Mouse (Mus musculus) limb, embryonic 14.5 days (tissue): ENCODE measurements around the gene Rsph6a. TPM values are rescaled to one million over a fixed set of nuclear protein-coding genes. Genes with fewer than 3 reads are reported as not detected.

Experiments
- ATAC-seq: fragments of 200-750 bp; cut with Nextera tagmentation; 2 replicates; pipeline ENCODE4 v1.8.0; 2017; ENCODE audit warnings: low read depth, moderate number of reproducible peaks, moderate TSS enrichment; ENCODE audit not compliant: low FRiP score
- DNase-seq: peaks from one replicate; pipeline ENCODE4 v3.0.0-alpha.2; 2015; ENCODE audit warnings: low spot score
- H3K27ac ChIP-seq: fragments of 300-500 bp; sonication (generic); replicated peaks from 2 replicates; pipeline ENCODE4 v1.5.1; 2014; ENCODE audit warnings: low read depth, mild to moderate bottlenecking, low read length, moderate library complexity, mixed read lengths
- H3K27me3 ChIP-seq: fragments of 300-500 bp; sonication (generic); 2 replicates; pipeline ENCODE4 v1.6.1; 2014; ENCODE audit warnings: low read length, mixed read lengths; ENCODE audit not compliant: control insufficient read depth, insufficient read depth
- H3K36me3 ChIP-seq: fragments of 300-500 bp; sonication (generic); 2 replicates; pipeline ENCODE4 v1.6.1; 2014; ENCODE audit warnings: mild to moderate bottlenecking, low read length, moderate library complexity, mixed read lengths; ENCODE audit not compliant: control insufficient read depth, insufficient read depth
- H3K4me1 ChIP-seq: fragments of 300-500 bp; sonication (generic); 2 replicates; pipeline ENCODE4 v1.6.1; 2014; ENCODE audit warnings: antibody characterized with exemption, low read length, mixed read lengths; ENCODE audit not compliant: control insufficient read depth, insufficient read depth
- H3K4me2 ChIP-seq: fragments of 300-500 bp; sonication (generic); replicated peaks from 2 replicates; pipeline ENCODE4 v1.6.1; 2014; ENCODE audit warnings: low read depth, mild to moderate bottlenecking, low read length, moderate library complexity; ENCODE audit not compliant: severe bottlenecking
- H3K4me3 ChIP-seq: fragments of 300-500 bp; sonication (generic); replicated peaks from 2 replicates; pipeline ENCODE4 v1.5.1; 2014; ENCODE audit warnings: low read length
- H3K9ac ChIP-seq: fragments of 300-500 bp; sonication (generic); 2 replicates; pipeline ENCODE4 v1.6.1; 2014; ENCODE audit warnings: mild to moderate bottlenecking, low read depth, low read length, moderate library complexity; ENCODE audit not compliant: severe bottlenecking
- H3K9me3 ChIP-seq: fragments of 300-500 bp; sonication (generic); 2 replicates; pipeline ENCODE4 v1.6.1; 2016; ENCODE audit warnings: low read length; ENCODE audit not compliant: control insufficient read depth
- POLR2A ChIP-seq: fragments of 200-500 bp; IDR thresholded peaks from 2 replicates; pipeline ENCODE4 v1.8.0; 2012; ENCODE audit warnings: inconsistent platforms, mild to moderate bottlenecking, moderate library complexity, borderline replicate concordance; ENCODE audit not compliant: insufficient read depth, insufficient read length; ENCODE audit errors: extremely low read depth
- WGBS: fragments of 180-500 bp; shearing (Covaris S2); extraction: QIAGEN DNeasy Blood & Tissue Kit; methylation state at CpG from one replicate; pipeline ENCODE4 v1.1.7; 2014; 5-methylcytosine and 5-hydroxymethylcytosine counted together
- polyA plus RNA-seq, 2 experiments: library from polyadenylated mRNA; depleted of rRNA in 1 of 2; stranded (reverse) in 1 of 2; unstranded in 1 of 2; fragments of >200 nt; fragmentation: Nextera tagmentation in 1 of 2; extraction: Ambion mirVana in 1 of 2; gene quantifications; 2 replicates each; pipeline versions ENCODE4 v1.2.1 to v1.2.3; 2012 to 2014

Gene Rsph6a
- polyA plus RNA-seq, 2 experiments, result 0.04 TPM; not detected in 1

DNA sequence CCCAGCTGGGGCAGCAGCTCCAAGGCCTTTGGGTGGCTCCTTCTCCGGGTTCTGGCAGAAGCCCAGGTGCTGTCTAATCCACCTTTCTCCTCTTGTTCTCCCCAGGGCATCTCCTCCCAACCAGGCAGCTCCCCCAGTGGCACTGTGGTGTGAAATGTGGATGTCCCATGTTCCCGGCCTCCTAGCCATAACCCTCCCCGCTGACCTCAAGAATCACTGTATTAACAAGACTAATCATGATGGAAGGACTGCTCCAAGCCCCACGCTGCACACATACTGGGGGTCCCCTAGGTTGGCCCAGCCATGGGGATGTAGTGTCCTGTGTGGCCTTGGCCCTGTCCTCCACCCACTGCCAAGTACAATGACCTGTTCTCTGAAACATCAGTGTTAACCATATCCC, 27.7 kb downstream of the Rsph6a start:
- H3K36me3 ChIP-seq, result peaks cover 61% of the 10 kb centered on the region
- WGBS, result 84% methylated on average over 4 of the region's 4 CpGs

GRCm38 (mm10) chr7:19083096-19083495, 28.6 kb downstream of the Rsph6a start:
- Histone ChIP-seq H3K36me3 (peaks cover 69% of the 10 kb centered on the region), H3K9me3 (no peaks in the 10 kb centered on the region), H3K27ac (0 out of 2 replicates have a peak overlapping the region, but pooled peaks have one; percentile 5), H3K27me3 (no peaks in the 10 kb centered on the region), H3K4me2 (peak overlapping the region; percentile 27), H3K9ac (peak overlapping the region; percentile 12; the same call in 1 of the 2 replicates), H3K4me1 (peaks cover 26% of the 10 kb centered on the region), H3K4me3 (no peak overlapping the region)
- no peak for TF ChIP-seq POLR2A
- no peak for DNase-seq
- no peak for ATAC-seq
- WGBS, result 55% methylated on average over 5 of the region's 6 CpGs

More for the DNA sequence above, 27.7 kb downstream of the Rsph6a start:
- Histone ChIP-seq H3K9ac (no peak overlapping the region), H3K9me3 (no peaks in the 10 kb centered on the region), H3K4me3 (no peak overlapping the region), H3K4me2 (no peak overlapping the region), H3K4me1 (peaks cover 32% of the 10 kb centered on the region), H3K27me3 (no peaks in the 10 kb centered on the region), H3K27ac (no peak overlapping the region)
- ATAC-seq (no peak), DNase-seq (no peak)
- TF ChIP-seq POLR2A, result no peak

DNA sequence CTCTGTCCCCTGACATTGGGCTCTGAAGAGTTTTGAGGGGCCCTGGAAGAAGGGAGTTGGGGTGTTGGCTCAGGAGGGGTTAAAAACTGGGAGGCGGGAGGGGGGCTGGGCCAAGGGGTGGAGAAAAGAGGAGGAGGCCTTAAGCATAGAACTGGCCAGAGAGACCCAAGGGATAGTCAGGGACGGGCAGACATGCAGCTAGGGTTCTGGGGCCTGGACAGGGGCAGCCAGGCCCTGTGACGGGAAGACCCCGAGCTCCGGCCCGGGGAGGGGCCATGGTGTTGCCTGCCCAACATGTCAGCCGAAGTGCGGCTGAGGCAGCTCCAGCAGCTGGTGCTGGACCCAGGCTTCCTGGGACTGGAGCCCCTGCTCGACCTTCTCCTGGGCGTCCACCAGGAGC, 29.2 kb downstream of the Rsph6a start, which contains the start of gene Dmpk:
Dmpk (plus strand) TSS at position 149 of the 400 bp plus-strand sequence.
- H3K9ac ChIP-seq, result peak within 1 kb of the TSS; percentile 34; the same call in 1 of the 2 replicates
- no peaks in the 10 kb centered on the region for H3K27me3 ChIP-seq
- H3K4me1 ChIP-seq, result peaks cover 26% of the 10 kb centered on the region
- TF ChIP-seq POLR2A, result no peak
- DNase-seq, result no peak
- peak; percentile 34 for ATAC-seq
- 52% methylated on average over 10 of the region's 10 CpGs for WGBS
- no peaks in the 10 kb centered on the region for H3K9me3 ChIP-seq
- peak within 1 kb of the TSS; percentile 19 for H3K4me3 ChIP-seq
- H3K4me2 ChIP-seq, result peak within 1 kb of the TSS; percentile 27
- H3K27ac ChIP-seq, result peak within 1 kb of the TSS; percentile 5; the same call in 1 of the 2 replicates
- H3K36me3 ChIP-seq, result peaks cover 64% of the 10 kb centered on the region

DNA sequence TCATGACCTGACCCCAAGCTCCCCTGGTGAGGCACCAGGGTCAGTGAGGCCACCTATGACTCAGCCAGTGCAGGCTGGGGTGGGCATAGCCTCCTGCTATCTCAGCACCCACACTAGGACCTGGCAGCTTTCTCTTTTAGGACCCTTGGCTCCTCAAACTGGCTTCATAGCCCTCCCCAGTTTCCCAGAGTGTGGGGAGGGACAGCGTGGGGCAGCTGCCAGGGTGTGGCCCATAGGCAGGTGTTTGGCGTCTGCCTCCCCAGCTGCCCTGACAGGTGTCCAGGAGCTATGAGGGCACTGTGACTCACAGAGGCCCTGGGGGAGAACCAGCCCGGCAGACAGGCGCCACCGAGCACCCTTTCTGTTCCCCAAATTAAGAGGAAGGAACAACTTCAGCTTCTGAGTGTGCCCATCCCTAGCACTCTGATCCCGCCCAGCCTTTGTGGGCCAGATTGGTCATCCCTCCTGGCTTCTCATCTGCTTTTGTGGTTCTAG, 29.8 kb downstream of the Rsph6a start:
- H3K9ac ChIP-seq, result peak overlapping the region; percentile 34; the same call in 1 of the 2 replicates
- H3K27ac ChIP-seq, result no peak overlapping the region; the same call in 1 of the 2 replicates
- H3K4me1 ChIP-seq, result peaks cover 26% of the 10 kb centered on the region
- H3K9me3 ChIP-seq, result no peaks in the 10 kb centered on the region
- DNase-seq (no peak), ATAC-seq (peak; percentile 17)
- peak overlapping the region; percentile 19 for H3K4me3 ChIP-seq
- H3K27me3 ChIP-seq, result no peaks in the 10 kb centered on the region
- peaks cover 63% of the 10 kb centered on the region for H3K36me3 ChIP-seq
- peak overlapping the region; percentile 27 for H3K4me2 ChIP-seq
- WGBS, result 57% methylated on average over 6 of the region's 6 CpGs
- no peak for TF ChIP-seq POLR2A

DNA sequence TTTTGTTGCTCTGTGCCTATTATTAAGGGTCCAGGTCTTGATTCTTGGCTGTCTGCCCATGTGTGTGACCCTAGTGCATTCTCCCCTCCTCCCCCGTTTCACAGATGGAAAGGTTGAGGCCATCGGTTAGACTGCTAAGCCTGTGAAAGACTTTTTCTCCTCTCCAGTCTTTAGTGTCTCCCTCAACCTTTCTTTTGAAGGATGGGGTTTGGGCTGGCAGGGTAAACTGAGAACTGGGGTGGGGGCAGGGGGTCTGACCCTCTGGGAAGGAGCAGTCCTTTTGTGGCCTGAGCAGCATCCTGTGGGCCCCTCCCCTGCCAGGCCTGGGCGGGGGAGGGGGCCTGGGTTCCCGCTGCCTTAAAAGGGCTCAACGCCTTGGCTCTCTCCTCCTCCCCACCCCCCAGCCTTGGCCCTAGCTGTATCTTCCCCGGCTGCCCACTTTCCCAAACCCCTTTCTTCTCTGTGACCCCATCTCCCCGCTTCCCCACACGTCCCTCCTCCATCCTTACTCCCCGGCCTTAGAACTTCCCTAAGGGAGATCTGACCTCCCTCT, 30.5 kb downstream of the Rsph6a start:
- H3K4me1 ChIP-seq, result peaks cover 26% of the 10 kb centered on the region
- H3K9me3 ChIP-seq, result no peaks in the 10 kb centered on the region
- H3K27ac ChIP-seq, result no peak overlapping the region
- DNase-seq (no peak), ATAC-seq (no peak)
- H3K36me3 ChIP-seq, result peaks cover 57% of the 10 kb centered on the region
- H3K4me3 ChIP-seq, result peak overlapping the region; percentile 0; the same call in 1 of the 2 replicates
- peak overlapping the region; percentile 27; the same call in 1 of the 2 replicates for H3K4me2 ChIP-seq
- peak overlapping the region; percentile 34 for H3K9ac ChIP-seq
- no peaks in the 10 kb centered on the region for H3K27me3 ChIP-seq
- WGBS, result 25% methylated on average over 9 of the region's 9 CpGs
- TF ChIP-seq POLR2A, result no peak
